Mouse (Mus musculus) erythroblast, embryonic 14.5 days (primary cell): ENCODE measurements around the gene Bcl6b.

ENCODE experiments used
- GATA1 ChIP-seq: IDR thresholded peaks from 2 replicates; pipeline ENCODE4 v1.6.1; 2012; ENCODE audit warnings: low read length, inconsistent platforms, mixed read lengths
- TAL1 ChIP-seq: IDR thresholded peaks from 3 replicates; pipeline ENCODE4 v1.6.1; 2012; ENCODE audit warnings: low read length, inconsistent platforms, mixed read lengths

GRCm38 (mm10) chr11:70210681-70211080 lies 18.9 kb downstream of the Bcl6b start:
- TF ChIP-seq GATA1 (no peak), TAL1 (no peak)
